Mouse (Mus musculus) kidney, embryonic 14.5 days (tissue): ENCODE measurements around the gene Cmklr1. TPM values are rescaled to one million over a fixed set of nuclear protein-coding genes. Genes with fewer than 3 reads are reported as not detected.

Source experiments
- ATAC-seq: fragments of 200-750 bp; cut with Nextera tagmentation; 2 replicates; pipeline ENCODE4 v1.8.0; 2017; ENCODE audit warnings: moderate number of reproducible peaks, mild to moderate bottlenecking, moderate TSS enrichment, moderate library complexity; ENCODE audit not compliant: low FRiP score, low TSS enrichment
- H3K27ac ChIP-seq: fragments of 300-500 bp; sonication (generic); 2 replicates; pipeline ENCODE4 v1.5.1; 2014; ENCODE audit warnings: low read depth, mild to moderate bottlenecking, low read length, moderate library complexity, mixed read lengths
- H3K27me3 ChIP-seq: fragments of 300-500 bp; sonication (generic); 2 replicates; pipeline ENCODE4 v1.6.1; 2014; ENCODE audit warnings: mild to moderate bottlenecking, low read length; ENCODE audit not compliant: control insufficient read depth, insufficient read depth
- H3K36me3 ChIP-seq: fragments of 300-500 bp; sonication (generic); 2 replicates; pipeline ENCODE4 v1.6.1; 2014; ENCODE audit warnings: low read length, mixed read lengths; ENCODE audit not compliant: control insufficient read depth, insufficient read depth
- H3K4me1 ChIP-seq: fragments of 300-500 bp; sonication (generic); 2 replicates; pipeline ENCODE4 v1.6.1; 2014; ENCODE audit warnings: low read length, mixed read lengths; ENCODE audit not compliant: control insufficient read depth, insufficient read depth
- H3K4me2 ChIP-seq: fragments of 300-500 bp; sonication (generic); replicated peaks from 2 replicates; pipeline ENCODE4 v1.6.1; 2014; ENCODE audit warnings: low read depth, mild to moderate bottlenecking, low read length
- H3K4me3 ChIP-seq: fragments of 300-500 bp; sonication (generic); 2 replicates; pipeline ENCODE4 v1.5.1; 2014; ENCODE audit warnings: mild to moderate bottlenecking, low read length
- H3K9ac ChIP-seq: fragments of 300-500 bp; sonication (generic); 2 replicates; pipeline ENCODE4 v1.6.1; 2014; ENCODE audit warnings: low read depth, mild to moderate bottlenecking, low read length, moderate library complexity
- H3K9me3 ChIP-seq: fragments of 300-500 bp; sonication (generic); 2 replicates; pipeline ENCODE4 v1.6.1; 2016; ENCODE audit warnings: low read length; ENCODE audit not compliant: control insufficient read depth
- WGBS: fragments of 180-500 bp; shearing (Covaris S2); extraction: QIAGEN DNeasy Blood & Tissue Kit; methylation state at CpG from one replicate; pipeline ENCODE4 v1.1.7; 2014; 5-methylcytosine and 5-hydroxymethylcytosine counted together
- polyA plus RNA-seq: library from polyadenylated mRNA; unstranded; fragments of >200 nt; fragmentation: Nextera tagmentation; extraction: Ambion mirVana; gene quantifications from 2 replicates; pipeline ENCODE4 v1.2.1, GENCODE M21; 2014

The Cmklr1 gene
- polyA plus RNA-seq, 1 experiment from 2014 or later: 3.6 TPM

- no peak overlapping the region for H3K4me3 ChIP-seq
- ATAC-seq: no peak
- H3K9me3 ChIP-seq: no peaks in the 10 kb centered on the region
- peaks cover 5% of the 10 kb centered on the region; the same call in 1 of the 2 replicates for H3K4me1 ChIP-seq
- 80% methylated on average over 8 of the region's 8 CpGs for WGBS
- H3K27ac ChIP-seq: no peak overlapping the region
- H3K36me3 ChIP-seq: no peaks in the 10 kb centered on the region
- H3K4me2 ChIP-seq: no peak overlapping the region
- no peak overlapping the region for H3K9ac ChIP-seq
- H3K27me3 ChIP-seq: no peaks in the 10 kb centered on the region
These were observed 43.1 kb downstream of the Cmklr1 start for GRCm38 (mm10) chr5:113606961-113607785.

- H3K4me1 ChIP-seq: peaks cover under 1% of the 10 kb centered on the region; the same call in 1 of the 2 replicates
- WGBS: 60% methylated on average over 3 of the region's 3 CpGs
- ATAC-seq: no peak
These were observed 44.1 kb downstream of the Cmklr1 start for GRCm38 (mm10) chr5:113606121-113606520.

GRCm38 (mm10) chr5:113604758-113605157, 45.5 kb downstream of the Cmklr1 start:
- Histone ChIP-seq H3K9ac (no peak overlapping the region), H3K4me1 (no peaks in the 10 kb centered on the region), H3K27me3 (no peaks in the 10 kb centered on the region), H3K9me3 (no peaks in the 10 kb centered on the region), H3K27ac (no peak overlapping the region), H3K4me2 (no peak overlapping the region), H3K4me3 (no peak overlapping the region), H3K36me3 (no peaks in the 10 kb centered on the region)
- no peak for ATAC-seq
- WGBS: 67% methylated on average over 4 of the region's 4 CpGs

More at GRCm38 (mm10) chr5:113606121-113606520, 44.1 kb downstream of the Cmklr1 start:
- Histone ChIP-seq H3K9me3 (no peaks in the 10 kb centered on the region), H3K4me3 (no peak overlapping the region), H3K9ac (no peak overlapping the region), H3K27me3 (no peaks in the 10 kb centered on the region), H3K36me3 (no peaks in the 10 kb centered on the region), H3K27ac (no peak overlapping the region), H3K4me2 (no peak overlapping the region)

GRCm38 (mm10) chr5:113603471-113603870, 46.8 kb downstream of the Cmklr1 start:
- no peak overlapping the region for H3K27ac ChIP-seq
- H3K27me3 ChIP-seq: no peaks in the 10 kb centered on the region
- no peak for ATAC-seq
- H3K4me1 ChIP-seq: no peaks in the 10 kb centered on the region
- no peaks in the 10 kb centered on the region for H3K36me3 ChIP-seq
- H3K9me3 ChIP-seq: no peaks in the 10 kb centered on the region
- H3K4me3 ChIP-seq: no peak overlapping the region
- no peak overlapping the region for H3K9ac ChIP-seq
- no peak overlapping the region for H3K4me2 ChIP-seq
- WGBS: 81% methylated on average over 9 of the region's 9 CpGs

- WGBS: 85% methylated on average over 4 of the region's 4 CpGs
- H3K4me1 ChIP-seq: no peaks in the 10 kb centered on the region; the same call in 1 of the 2 replicates
- no peaks in the 10 kb centered on the region for H3K27me3 ChIP-seq
- H3K4me2 ChIP-seq: no peak overlapping the region
- no peaks in the 10 kb centered on the region for H3K9me3 ChIP-seq
- no peak for ATAC-seq
- H3K36me3 ChIP-seq: no peaks in the 10 kb centered on the region
- H3K27ac ChIP-seq: no peak overlapping the region
- no peak overlapping the region for H3K4me3 ChIP-seq
- no peak overlapping the region for H3K9ac ChIP-seq
These were observed 49.4 kb downstream of the Cmklr1 start for GRCm38 (mm10) chr5:113600803-113601202.

- H3K27ac ChIP-seq: no peak overlapping the region
- WGBS: 75% methylated on average over 3 of the region's 3 CpGs
These were observed 50.0 kb downstream of the Cmklr1 start for GRCm38 (mm10) chr5:113600181-113600580.

GRCm38 (mm10) chr5:113596780-113597353, 53.4 kb downstream of the Cmklr1 start:
- H3K4me1 ChIP-seq: no peaks in the 10 kb centered on the region; the same call in 1 of the 2 replicates
- no peaks in the 10 kb centered on the region for H3K27me3 ChIP-seq
- no peak overlapping the region for H3K4me3 ChIP-seq
- no peak for ATAC-seq
- WGBS: 71% methylated on average over 9 of the region's 9 CpGs
- H3K27ac ChIP-seq: no peak overlapping the region
- no peaks in the 10 kb centered on the region for H3K9me3 ChIP-seq
- H3K9ac ChIP-seq: no peak overlapping the region
- no peaks in the 10 kb centered on the region for H3K36me3 ChIP-seq
- no peak overlapping the region for H3K4me2 ChIP-seq

More at GRCm38 (mm10) chr5:113600181-113600580, 50.0 kb downstream of the Cmklr1 start:
- H3K4me2 ChIP-seq: no peak overlapping the region
- ATAC-seq: no peak; the same call in 1 of the 2 replicates
- H3K9me3 ChIP-seq: no peaks in the 10 kb centered on the region
- no peaks in the 10 kb centered on the region for H3K36me3 ChIP-seq
- H3K9ac ChIP-seq: no peak overlapping the region
- no peak overlapping the region for H3K4me3 ChIP-seq
- H3K4me1 ChIP-seq: no peaks in the 10 kb centered on the region; the same call in 1 of the 2 replicates
- no peaks in the 10 kb centered on the region for H3K27me3 ChIP-seq

GRCm38 (mm10) chr5:113596252-113596651, 54.0 kb downstream of the Cmklr1 start:
- H3K9me3 ChIP-seq: no peaks in the 10 kb centered on the region
- ATAC-seq: no peak
- no peak overlapping the region for H3K4me2 ChIP-seq
- no peak overlapping the region for H3K27ac ChIP-seq
- 79% methylated on average over 9 of the region's 9 CpGs for WGBS
- H3K36me3 ChIP-seq: no peaks in the 10 kb centered on the region
- H3K4me1 ChIP-seq: no peaks in the 10 kb centered on the region; the same call in 1 of the 2 replicates
- H3K4me3 ChIP-seq: no peak overlapping the region
- no peak overlapping the region for H3K9ac ChIP-seq
- H3K27me3 ChIP-seq: no peaks in the 10 kb centered on the region
